Mouse (Mus musculus): ENCODE measurements around the gene Mcub.

DNA sequence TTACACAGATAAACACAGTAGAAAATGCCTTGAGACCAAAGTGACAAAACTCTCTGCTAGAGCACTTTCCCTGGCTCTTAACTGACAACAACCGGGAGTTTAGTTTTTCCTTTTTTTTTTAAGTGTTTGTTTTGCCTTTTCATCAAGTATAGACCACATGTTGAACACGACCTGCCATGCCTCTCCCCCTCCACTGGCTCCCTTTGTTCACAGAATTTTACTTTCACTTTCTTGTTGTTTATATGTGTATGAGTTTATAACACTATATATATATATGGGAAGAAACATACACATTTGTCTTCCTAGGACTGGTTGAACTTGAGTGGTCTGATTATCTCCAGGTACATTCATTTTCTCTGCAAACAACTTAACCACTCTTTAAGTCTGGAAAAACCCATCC is 42.9 kb upstream of the Mcub start:
- TF ChIP-seq CTCF (IDR thresholded peaks at IDR 0.05; ENCODE audit: low read depth) (no peak), EP300 (IDR thresholded peaks at IDR 0.05; ENCODE audit: low read depth) (no peak)
